Mouse (Mus musculus): ENCODE data around the gene Pank1. TPM values are rescaled to one million over a fixed set of nuclear protein-coding genes. Genes with fewer than 3 reads are reported as not detected.

Gene Pank1
- total and polyA plus RNA-seq, 3 experiments = 1.8 to 3.2 (median 2.9) TPM

- H3K36me3 ChIP-seq (replicated peaks in 1 of 2; ENCODE audit: control insufficient read depth in 1 of 2, insufficient read depth in 1 of 2, low read length in 1 of 2) = no peaks in the 10 kb centered on the region
- no peak for TF ChIP-seq MXI1 (IDR thresholded peaks at IDR 0.05; ENCODE audit: low read depth, low read length)
- no peak for TF ChIP-seq RCOR1 (conservative IDR thresholded peaks at IDR 0.05; ENCODE audit: low read depth, low read length)
- TF ChIP-seq EP300 (IDR thresholded peaks at IDR 0.05; ENCODE audit: low read length) = no peak
- TF ChIP-seq UBTF (IDR thresholded peaks at IDR 0.05; ENCODE audit: low read depth, low read length) = no peak
- peak; percentile 57; the same call in 1 of the 2 replicates for TF ChIP-seq MAFK (IDR thresholded peaks at IDR 0.05; ENCODE audit: insufficient replicate concordance, low read length)
- no peak for TF ChIP-seq SMC3 (IDR thresholded peaks at IDR 0.05; ENCODE audit: low read depth, low read length)
Observed at GRCm38 (mm10) chr19:34782491-34782890, 96.8 kb downstream of the Pank1 start.

GRCm38 (mm10) chr19:34778993-34779392 lies 100.3 kb downstream of the Pank1 start:
- Histone ChIP-seq H3K9ac (ENCODE audit: insufficient read depth, low read depth) (no peak overlapping the region), H3K27me3 (replicated peaks) (no peaks in the 10 kb centered on the region), H3K4me3 (replicated peaks in 1 of 3; ENCODE audit: low read depth in 2 of 3, low read length in 2 of 3, poor library complexity in 1 of 3) (no peak overlapping the region), H3K4me1 (ENCODE audit: control insufficient read depth in 1 of 2, insufficient read depth in 2 of 2) (no peaks in the 10 kb centered on the region), H3K27ac (ENCODE audit: insufficient read depth, low read depth) (no peak overlapping the region), H3K9me3 (replicated peaks; ENCODE audit: low read length) (no peaks in the 10 kb centered on the region), H3K4me2 (ENCODE audit: insufficient read depth, low read depth, poor library complexity, severe bottlenecking) (no peak overlapping the region), H3K36me3 (replicated peaks in 1 of 2; ENCODE audit: control insufficient read depth in 1 of 2, insufficient read depth in 1 of 2, low read length in 1 of 2) (no peaks in the 10 kb centered on the region), H3K79me2 (replicated peaks; ENCODE audit: control insufficient read depth, extremely low read depth, insufficient read depth, poor library complexity, severe bottlenecking) (no peaks in the 10 kb centered on the region)
- no peak for TF ChIP-seq MAX (IDR thresholded peaks at IDR 0.05; ENCODE audit: low read length)
- no peak for TF ChIP-seq POLR2AphosphoS2 (IDR thresholded peaks at IDR 0.05; ENCODE audit: low read depth, low read length)
- TF ChIP-seq ZMIZ1 (IDR thresholded peaks at IDR 0.05; ENCODE audit: low read depth, low read length) = no peak
- no peak for TF ChIP-seq TCF12 (IDR thresholded peaks at IDR 0.05; ENCODE audit: low read depth, low read length)
- TF ChIP-seq CHD2 (IDR thresholded peaks at IDR 0.05; ENCODE audit: low read length) = no peak
- no peak for TF ChIP-seq NRF1 (IDR thresholded peaks at IDR 0.05; ENCODE audit: low read depth, low read length)
- TF ChIP-seq ELF1 (IDR thresholded peaks at IDR 0.05; ENCODE audit: low read depth, low read length) = no peak
- TF ChIP-seq JUND (conservative IDR thresholded peaks at IDR 0.05; ENCODE audit: low read depth, low read length) = no peak
- no peak for TF ChIP-seq ZC3H11A (IDR thresholded peaks at IDR 0.05; ENCODE audit: low read depth, low read length)
- no peak for TF ChIP-seq USF2 (conservative IDR thresholded peaks at IDR 0.05; ENCODE audit: low read depth, low read length)
- no peak for TF ChIP-seq SMC3 (IDR thresholded peaks at IDR 0.05; ENCODE audit: low read depth, low read length)
- DNase-seq (ENCODE audit: extremely low read depth) = no peak
- dilution Hi-C loops (cut with MboI; ENCODE audit: extremely low pct_ligation_motif_present, extremely low pct_unique_long_range_greater_than_20kb, low sequenced_read_pairs) = no loop called here
- in situ Hi-C loops (cut with MboI; ENCODE audit: low pct_ligation_motif_present, low pct_unique_long_range_greater_than_20kb, low sequenced_read_pairs) = no loop called here

More at GRCm38 (mm10) chr19:34782491-34782890, 96.8 kb downstream of the Pank1 start:
- Histone ChIP-seq H3K9ac (ENCODE audit: insufficient read depth, low read depth) (no peak overlapping the region), H3K4me2 (ENCODE audit: insufficient read depth, low read depth, poor library complexity, severe bottlenecking) (no peak overlapping the region), H3K4me1 (ENCODE audit: control insufficient read depth in 1 of 2, insufficient read depth in 2 of 2) (no peaks in the 10 kb centered on the region), H3K9me3 (replicated peaks; ENCODE audit: low read length) (no peaks in the 10 kb centered on the region), H3K79me2 (replicated peaks; ENCODE audit: control insufficient read depth, extremely low read depth, insufficient read depth, poor library complexity, severe bottlenecking) (no peaks in the 10 kb centered on the region), H3K27ac (ENCODE audit: insufficient read depth, low read depth) (no peak overlapping the region), H3K4me3 (replicated peaks in 1 of 3; ENCODE audit: low read depth in 2 of 3, low read length in 2 of 3, poor library complexity in 1 of 3) (no peak overlapping the region), H3K27me3 (replicated peaks) (no peaks in the 10 kb centered on the region)
- in situ Hi-C loops (cut with MboI; ENCODE audit: low pct_ligation_motif_present, low pct_unique_long_range_greater_than_20kb, low sequenced_read_pairs) = no loop called here
- dilution Hi-C loops (cut with MboI; ENCODE audit: extremely low pct_ligation_motif_present, extremely low pct_unique_long_range_greater_than_20kb, low sequenced_read_pairs) = no loop called here
- no peak for DNase-seq (ENCODE audit: extremely low read depth)

All from CH12.LX (cell line).